Mouse (Mus musculus) lung, adult 2 months (tissue): ENCODE results near the gene Trpv2.

Experiments used
- CTCF ChIP-seq: fragments of 200-500 bp; IDR thresholded peaks from 2 replicates; pipeline ENCODE4 v1.5.1; 2011; ENCODE audit warnings: mild to moderate bottlenecking, low read length, control low read depth; ENCODE audit not compliant: insufficient read depth
- POLR2A ChIP-seq: fragments of 200-500 bp; IDR thresholded peaks from 2 replicates; pipeline ENCODE4 v1.6.1; 2011; ENCODE audit warnings: low read depth, mild to moderate bottlenecking, control low read depth, low read length, borderline replicate concordance; ENCODE audit errors: extremely low read depth

DNA sequence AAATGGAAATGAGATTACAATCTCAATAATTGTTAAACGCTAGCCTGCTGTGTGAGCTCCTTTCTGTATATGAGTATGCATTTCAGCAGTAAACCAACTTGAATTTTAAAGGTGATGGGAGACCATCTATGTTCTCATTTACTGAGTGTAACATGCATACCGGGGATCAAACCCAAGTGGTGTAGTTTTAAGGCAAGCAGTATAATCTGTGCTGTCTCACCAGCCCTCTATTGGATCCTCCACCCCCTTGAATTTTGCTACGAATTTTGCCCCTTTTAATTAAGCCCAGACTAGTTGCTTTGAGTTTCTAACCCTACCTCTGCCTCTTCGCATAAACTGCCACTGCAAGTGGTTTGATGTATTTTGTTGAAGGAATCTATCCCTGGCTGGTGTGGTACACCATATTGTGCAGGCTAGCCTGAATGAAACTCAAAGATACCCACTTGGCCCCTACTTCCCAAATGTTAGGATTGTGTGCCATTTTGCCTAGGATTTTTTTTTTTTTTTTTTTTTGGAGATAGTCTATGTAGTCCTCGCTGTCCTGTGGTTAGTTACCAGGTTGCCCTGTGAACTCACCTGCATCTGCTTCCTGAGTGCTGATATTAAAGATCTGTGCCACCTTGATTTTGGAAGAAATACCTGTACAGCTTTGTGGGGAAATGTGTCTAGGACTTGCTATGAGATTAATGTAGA, 20.0 kb upstream of the Trpv2 start:
- TF ChIP-seq POLR2A (no peak), CTCF (no peak)
